Mouse (Mus musculus): ENCODE data around the gene Zfp853.

DNA sequence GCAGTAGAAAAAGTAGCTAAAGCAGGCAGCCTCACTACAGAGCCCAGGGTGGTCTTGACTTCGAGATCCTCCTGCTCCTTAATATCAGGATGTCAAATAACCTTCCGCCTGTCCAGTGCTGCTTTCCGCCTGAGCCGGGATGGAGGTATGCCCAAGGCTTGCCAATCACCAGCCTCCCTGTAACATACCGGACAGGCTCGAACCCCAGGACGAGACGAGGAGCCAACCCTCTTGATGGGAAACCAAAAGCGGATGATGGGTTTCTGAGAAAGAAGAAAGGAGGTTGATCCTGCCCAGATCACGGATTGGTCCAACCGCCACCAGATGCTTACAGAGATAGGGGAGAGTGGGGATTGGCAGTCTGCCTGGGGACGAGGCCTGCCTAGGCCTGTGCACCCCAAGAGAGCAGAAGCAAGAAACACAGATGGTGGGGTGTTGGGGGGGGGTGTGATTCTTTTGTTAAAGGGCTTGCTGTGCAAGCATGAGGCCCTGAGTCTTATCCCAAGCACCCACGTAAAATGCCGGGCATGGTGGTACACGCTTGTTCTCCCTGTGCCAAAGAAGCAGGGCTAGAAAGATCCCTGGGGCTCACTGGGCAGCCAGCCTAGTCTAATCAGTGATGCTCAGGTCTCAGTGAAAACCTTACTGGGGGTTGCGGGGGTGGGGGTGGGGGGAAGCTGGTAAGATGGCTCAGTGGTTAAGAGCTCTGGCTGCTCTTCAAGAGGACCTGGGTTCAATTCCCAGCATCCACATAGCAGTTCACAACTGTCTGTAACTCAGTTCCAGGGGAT, 20.7 kb downstream of the Zfp853 start:
- TF ChIP-seq CTCF (IDR thresholded peaks at IDR 0.05) (no peak), EP300 (IDR thresholded peaks at IDR 0.05) (no peak)

All from lung, postnatal 0 days (tissue).